Mouse (Mus musculus): ENCODE data around the gene Pigg.
"Not testable (repeated sequence)": the region's sequence is repeated elsewhere in the genome, so short reads cannot be mapped to it uniquely, and the experiment has no call there.

Pigg gene

DNA sequence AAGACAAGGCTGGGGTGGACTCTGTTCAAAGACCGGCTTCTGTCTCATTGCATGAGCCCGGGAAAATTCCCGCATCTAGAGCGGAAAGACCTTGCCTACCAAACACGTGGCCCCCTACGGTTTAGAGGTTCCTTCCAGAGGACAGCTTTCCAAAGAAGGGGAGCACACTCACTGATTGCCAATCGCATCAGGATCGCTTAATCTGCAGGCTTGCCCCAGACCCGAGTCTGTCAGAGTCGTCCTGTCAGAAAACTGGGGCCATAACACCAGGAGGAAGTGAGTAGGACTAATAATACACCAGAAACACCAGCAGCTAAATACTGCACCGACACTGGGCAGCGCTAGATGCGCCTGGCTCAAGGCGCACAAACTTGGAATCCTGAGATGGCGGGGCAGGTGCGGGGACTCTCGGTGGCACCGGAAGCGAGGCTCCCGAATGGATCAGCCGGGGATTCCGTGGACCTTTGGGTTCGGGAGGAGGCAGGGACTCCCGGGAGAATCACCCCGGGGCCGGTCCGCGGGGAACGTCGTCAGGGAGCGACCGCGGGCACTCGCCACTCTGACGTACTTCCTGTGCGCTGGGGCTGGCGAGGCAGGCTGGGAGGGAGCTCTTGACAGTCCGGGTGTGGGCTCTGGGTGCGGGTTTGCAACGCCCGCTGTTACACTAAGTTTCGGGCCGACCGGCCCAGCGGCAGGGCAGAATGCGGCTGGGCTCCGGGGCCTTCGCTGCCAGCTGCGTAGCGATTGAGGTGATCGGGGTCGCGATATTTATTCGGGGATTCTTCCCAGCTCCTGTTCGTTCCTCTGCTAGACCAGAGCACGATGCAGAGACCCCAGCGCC lies at the start of gene Pigg:
Gene Pigg, plus strand, starts transcription at position 386 of the 841 bp plus-strand sequence.
- peak; percentile 94 to 95 for DNase-seq

DNA sequence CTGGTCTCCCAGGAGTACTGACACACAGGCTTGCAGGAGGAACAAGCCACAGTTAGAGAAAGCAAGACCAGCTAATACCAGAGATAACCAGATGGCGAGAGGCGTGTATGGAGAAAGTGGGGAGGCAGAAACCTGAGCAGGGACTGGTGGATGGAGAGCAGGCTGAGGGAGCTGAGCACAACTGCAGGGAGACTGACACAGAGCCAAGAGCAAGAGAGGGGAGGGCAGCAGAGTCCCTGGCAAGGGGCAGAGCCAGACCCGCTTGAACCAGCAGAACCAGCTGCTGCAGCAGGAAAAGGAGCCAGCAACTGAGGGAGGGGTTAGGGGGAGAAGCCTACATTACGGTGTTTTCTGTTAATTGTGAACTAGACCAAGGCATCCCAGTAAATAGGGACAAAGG lies 49.7 kb upstream of the Pigg start:
- peak; percentile 38 to 53 for DNase-seq

DNA sequence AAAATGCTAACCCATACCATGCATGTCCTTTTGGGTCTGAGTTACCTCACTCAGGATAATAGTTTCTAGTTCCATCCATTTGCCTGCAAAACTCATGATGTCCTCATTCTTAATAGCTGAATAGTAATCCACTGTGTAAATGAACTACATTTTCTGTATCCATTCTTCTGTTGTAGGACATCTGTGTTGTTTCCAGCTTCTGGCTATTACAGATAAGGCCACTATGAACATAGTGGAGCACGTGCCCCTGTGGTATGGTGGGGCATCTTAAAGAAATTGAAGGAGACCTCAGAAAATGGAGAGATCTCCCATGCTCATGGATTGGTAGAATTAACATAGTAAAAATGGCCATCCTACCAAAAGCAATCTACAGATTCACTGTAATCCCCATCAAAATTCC lies 48.6 kb upstream of the Pigg start:
- DNase-seq = not testable (repeated sequence)

DNA sequence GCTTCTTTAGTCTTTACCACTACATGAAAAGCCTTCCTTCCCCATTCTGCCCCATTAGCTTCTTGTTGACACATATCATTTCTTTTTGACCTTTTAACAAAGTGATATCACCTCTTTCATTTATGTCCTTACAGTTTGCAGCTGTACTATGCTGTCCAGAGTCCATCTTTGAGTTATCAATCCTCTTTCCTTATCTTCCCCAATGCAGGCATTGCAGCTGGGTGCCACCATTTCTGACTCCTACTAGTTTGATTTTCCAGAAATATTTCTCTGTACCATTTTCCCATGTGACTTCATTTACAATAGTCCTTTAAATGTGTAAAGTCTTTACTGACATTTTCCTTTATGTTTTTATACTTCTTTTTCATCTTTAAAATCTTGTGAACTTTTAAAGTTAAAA lies 45.4 kb upstream of the Pigg start:
- no peak for DNase-seq

DNA sequence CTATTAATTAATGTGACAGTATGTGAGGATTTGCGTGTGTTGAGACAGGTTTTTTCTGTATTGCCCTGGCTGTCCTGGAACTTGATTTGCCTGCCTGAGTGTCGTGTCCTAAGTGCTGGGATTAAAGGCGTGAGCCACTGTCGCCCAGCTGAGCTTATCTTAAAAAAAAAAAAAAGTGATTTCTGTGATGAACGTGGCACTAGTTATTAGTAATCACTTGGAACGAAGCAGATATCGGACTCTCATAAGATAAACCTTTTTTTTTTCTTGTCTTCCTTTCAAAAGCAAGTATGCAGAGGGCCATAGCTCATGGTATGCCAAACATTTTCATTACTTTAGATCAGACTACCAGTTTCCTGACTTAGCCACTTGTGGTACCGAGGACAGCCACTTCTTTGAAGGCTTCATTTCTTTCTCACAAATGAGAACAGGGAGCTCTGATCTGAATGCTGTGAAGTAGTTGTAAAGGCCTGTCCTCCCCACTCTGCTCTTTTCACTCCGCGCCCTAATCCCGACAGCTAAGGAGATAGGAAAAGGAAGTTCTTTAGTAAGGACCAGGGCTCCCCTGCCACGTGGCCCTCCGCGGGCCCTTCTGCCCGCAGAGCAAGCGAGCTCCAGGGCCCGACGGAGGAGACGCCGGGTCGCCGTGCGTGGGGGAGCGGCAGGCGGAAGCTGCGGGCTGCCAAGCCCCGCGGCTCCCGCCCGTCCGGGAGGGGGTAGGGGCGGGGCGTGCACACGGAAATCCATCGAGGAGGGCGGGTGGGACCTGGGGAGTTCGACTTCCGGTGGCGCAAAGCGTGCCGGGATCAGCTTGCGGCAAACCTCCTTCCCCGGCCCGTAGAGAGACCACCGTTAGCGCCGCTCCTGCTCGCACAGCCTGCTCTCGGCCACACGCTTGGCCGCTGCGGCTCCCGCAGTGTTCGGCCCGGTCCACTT lies 44.0 kb upstream of the Pigg start, which contains the start of gene Dr1:
Gene Dr1, plus strand, starts transcription at position 771 of the 936 bp plus-strand sequence.
- DNase-seq = peak; percentile 90 to 91

DNA sequence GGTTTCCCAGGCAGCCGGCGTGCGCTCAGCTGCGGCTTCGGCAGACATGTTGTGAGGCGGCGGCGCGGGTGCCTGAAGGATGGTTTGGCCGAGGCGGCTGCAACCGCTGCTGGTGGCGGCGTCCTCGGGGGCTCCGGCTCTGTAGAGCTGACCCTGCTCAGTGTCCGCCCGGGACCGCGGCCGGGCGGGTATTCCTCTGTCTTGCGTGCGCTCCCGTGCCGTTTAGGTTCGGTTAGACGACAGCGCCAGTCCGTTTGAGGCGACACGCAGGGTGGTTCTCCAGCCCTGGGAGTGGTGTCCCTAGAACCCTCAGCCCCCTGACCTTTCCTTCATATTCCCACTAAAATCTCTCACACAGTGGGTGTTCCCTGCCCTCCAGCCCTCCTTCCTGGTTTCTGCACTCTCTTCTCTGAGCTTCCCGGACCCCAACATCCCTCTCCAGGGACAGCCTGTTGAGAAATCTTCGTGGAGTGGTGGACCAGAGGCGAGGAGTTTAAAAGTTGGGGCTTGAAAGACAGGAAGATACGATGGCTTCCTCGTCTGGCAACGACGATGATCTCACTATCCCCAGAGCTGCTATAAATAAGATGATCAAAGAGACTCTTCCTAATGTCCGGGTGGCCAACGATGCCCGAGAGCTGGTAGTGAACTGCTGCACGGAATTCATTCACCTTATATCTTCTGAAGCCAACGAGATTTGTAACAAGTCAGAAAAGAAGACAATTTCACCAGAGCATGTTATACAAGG lies 43.2 kb upstream of the Pigg start:
- DNase-seq = no peak

DNA sequence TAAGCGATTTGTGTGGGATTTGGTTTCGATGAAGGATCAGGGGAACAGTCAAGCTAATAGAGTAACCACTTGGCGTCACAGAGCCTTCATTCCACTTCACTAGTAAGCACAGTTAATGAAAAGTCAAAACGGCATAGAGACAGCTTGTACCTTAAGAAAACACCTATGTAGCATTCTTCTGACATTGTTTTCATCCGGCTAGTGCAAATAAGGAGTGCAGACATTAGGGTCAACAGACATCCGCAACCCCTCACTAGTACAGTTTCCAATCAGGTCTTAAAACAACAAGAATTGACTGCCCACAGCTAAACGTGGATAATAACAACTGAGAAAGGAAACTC lies 42.6 kb upstream of the Pigg start:
- DNase-seq = no peak

DNA sequence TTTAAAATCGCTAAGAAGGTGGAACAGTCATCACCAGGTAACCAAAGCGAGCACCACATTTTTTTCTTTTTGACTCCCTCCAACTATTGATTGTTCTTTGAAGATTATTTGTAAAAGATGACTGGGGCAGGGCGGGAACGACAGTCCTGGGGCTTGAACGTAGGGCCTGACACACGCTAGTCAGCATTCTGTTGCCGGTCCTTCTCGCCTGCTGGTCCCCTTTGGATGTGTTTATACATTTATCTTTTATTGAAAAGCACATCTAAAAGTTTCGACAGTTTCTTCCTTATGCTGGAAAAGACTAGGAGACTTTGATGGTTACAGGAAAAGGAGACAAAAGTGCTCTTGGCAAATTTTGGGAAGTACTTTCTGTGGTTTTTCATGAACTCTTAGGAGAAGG lies 42.0 kb upstream of the Pigg start:
- no peak for DNase-seq

DNA sequence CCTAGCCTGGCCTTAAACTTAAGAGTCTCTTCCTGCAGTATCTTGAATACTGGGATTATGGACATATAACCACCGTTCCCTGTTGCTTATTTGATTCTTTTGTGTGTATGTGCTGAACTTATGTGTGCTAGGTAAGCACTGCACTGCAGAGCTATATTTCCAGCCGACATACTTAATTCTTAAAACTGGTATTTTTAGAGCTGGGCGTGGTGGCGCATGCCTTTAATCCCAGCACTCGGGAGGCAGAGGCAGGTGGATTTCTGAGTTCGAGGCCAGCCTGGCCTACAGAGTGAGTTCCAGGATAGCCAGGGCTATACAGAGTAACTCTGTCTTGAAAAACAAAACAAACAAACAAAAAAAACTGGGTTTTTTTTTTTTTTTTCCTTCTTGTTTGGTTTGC lies 41.1 kb upstream of the Pigg start:
- not testable (repeated sequence) for DNase-seq

DNA sequence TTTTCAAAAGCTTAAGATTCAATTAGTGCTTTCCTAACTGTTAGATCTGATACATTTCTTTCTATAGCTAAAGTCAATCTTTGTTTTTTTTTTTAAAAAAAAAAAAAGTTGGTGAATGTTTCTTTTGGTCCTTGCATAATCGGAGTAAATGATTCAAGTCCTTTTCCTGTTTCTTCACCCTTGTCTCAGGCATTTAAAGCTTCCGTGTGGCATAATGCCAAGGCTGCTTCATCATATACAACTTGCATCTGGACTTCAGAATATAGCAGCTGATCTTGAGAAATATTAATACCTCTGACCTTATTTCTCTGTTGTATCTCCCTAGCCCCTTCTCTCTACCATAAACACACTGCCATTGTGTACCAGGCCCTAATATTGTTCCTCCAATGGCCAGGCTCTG lies 25.5 kb upstream of the Pigg start:
- no peak for DNase-seq

DNA sequence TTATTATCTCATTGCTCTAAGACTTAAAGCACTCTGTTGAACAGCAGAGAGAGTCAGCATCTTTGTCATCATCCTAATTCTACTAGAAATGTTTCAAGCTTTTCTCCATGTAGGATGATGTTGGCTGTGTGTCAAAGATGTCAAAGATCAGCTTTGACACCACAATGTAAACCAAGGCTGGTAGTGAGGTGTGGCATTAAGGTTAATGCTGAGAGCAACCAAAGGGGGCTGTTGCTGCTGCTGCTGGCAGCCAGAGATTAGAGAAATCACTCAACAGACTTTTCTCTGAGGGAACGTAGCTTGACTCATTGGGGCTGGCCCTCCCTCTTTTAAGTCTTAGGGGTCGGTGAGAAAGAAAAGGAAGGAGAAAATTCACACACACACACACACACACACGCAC lies 10.8 kb upstream of the Pigg start:
- DNase-seq = no peak

DNA sequence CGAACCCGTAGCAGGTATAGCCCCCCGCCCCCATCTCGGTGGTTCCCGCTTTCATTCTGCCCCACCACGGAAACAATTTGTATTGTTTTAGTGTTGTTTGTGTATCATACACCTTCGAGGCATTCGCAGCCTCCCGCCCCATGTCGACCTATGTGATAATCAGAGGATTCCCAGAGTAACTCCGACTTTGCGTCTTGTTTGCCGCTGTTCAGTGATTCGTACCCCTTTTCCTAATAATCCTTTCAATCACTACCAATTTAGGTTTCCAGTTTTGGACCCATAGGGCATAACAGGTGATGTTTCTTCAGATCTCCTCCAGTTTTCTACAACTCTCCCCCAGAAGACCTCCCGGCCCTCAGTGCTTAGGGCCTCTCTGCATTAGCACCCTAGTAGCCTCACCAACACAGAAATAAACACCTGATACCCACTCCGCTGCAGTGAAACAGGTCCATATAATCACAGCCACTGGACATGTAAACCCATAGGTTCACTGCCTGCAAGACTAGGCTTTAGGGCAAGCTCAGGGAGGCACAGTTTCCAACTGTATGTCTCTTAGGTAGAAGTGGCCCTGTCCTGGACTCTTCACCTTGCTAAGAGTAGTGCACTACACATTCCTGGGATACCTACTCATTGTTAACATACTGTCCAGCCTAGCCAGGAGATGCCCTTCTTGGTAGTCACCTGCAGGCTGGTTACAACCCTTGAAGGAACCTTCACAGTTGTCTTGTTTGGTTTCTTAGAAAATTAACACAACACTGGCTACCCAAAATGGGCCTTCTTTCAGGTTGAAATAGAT lies 854 bp downstream of the Pigg start:
- no peak for DNase-seq

DNA sequence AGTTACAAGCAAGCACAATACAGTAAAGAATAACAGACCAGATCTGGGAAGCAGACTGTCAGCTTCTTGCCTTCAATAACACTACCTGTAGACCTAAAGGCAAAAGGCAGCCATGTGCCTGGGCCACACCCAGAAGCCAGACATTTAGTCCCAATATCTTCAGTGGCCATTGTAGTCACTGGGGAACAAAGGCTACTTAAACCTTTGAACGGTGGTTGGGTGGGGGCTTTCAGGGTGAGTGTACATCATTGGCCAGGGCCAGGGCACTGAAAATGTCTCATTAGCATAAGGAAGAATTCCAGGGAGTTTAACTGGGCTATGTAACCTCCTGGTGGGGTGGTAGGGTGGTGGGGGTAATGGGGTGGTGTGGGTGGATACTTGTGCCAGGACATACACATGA lies 18.6 kb downstream of the Pigg start:
- DNase-seq = no peak

DNA sequence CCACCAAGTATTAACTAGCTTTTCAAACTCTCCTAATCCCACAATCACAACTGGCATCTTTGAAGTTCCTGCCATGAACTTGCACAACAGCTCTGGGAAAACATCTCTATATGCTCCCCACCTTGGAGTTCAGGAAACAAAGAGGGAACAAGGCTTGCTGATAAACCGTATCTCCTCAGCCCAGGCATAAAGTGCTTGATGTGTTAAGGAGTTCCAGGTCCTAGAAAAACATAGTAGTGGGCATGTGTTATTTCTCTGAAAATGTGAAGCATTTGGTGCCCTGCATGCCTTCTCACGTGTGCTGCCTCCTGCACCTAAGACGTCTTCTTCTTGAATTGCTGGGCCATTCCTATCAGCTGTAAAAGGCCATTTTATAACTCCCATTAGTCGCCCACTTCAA lies 25.0 kb downstream of the Pigg start:
- no peak for DNase-seq

DNA sequence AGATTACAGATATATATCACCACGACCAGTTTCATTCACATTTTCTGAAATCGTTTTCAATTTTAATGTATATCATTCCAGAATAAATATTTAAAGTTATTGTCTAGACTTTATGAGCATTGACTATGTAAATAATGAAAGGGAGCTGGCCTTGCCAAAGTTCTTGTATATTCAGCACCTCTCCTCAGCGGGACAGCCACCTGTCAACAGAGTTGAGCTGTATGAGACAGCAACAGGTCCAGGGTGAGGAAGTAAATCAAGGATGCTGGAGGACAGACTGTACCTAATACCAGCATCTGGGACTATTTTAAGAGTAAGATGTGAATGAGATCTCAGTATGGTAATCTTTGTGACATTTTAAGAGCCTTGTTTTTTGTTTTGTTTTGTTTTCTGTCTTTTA lies 25.6 kb downstream of the Pigg start:
- DNase-seq = no peak

DNA sequence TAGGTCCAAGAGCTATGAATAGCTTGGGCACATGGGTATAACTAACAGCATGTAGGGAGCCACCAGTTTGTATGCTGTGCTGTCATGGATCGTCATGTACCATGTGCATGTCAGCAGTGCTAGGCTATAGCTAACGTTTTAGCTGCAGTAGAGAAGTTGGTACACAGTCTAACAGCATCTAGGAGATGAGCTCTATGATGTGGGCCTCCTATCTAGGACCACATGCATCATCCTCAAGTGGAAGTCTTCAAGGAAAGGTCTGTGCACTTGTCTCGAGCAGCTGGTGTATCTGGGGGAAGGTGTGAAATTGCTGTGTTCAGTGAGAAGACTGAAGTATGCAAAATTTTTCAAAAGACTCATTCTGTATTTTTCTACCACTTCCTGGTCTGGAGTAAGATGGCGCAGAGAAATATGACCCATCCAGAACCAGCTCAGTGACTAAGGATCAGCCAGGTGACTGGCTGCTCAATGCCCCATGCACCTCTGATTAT lies 31.3 kb downstream of the Pigg start:
- no peak for DNase-seq

DNA sequence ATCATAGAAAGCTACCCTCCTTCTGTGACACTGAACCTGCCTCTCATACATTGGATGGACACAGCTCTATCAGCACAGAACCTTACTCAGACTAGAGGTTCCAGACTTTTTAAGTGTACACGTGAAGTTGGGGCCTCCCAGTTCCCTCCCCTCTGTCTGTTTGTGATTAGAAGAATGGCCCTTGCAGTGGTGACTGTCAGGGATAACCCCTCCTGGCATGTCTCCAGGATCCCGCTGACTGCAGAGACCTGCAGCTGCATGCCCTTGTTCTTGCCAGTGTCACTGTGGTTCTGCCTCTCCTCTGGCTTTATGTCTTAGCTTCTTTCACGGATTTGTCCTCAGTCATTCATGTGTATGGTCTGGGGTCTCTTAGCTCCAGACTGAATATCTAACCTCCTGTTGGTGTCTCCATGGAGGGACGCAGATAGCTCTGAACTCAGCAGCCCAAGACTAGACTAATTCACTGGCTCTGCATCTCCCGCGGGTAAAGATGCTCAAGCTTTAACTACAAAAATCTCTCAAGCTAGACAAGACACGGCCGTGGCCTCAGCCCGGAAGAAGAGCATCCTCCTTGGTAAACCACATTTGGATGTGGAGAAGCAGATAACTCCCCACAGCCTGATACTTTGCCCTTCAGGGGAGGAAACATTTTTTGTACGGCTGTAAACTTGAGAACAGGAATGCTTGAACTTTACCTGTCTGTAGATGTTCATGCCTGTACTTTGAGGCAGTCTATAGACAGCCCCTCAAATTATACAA lies 33.1 kb downstream of the Pigg start:
- DNase-seq = no peak

DNA sequence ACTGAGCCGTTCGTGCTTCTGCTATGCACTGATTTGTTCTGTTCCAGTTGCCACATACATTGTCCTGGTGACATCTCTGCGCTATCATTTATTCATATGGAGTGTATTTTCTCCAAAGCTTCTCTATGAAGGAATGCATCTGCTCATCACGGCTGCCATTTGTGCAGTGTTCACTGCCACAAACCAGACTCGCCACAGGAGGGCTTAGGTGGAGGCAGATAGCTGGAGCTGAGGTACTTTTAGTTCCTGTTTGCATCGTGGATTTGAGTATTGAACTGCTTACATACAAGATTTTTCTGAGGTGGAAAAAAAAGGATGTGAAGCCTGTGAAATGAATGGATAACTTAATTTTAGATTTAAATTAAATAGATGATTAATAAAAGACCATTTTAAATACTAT lies 35.4 kb downstream of the Pigg start:
- DNase-seq = no peak

DNA sequence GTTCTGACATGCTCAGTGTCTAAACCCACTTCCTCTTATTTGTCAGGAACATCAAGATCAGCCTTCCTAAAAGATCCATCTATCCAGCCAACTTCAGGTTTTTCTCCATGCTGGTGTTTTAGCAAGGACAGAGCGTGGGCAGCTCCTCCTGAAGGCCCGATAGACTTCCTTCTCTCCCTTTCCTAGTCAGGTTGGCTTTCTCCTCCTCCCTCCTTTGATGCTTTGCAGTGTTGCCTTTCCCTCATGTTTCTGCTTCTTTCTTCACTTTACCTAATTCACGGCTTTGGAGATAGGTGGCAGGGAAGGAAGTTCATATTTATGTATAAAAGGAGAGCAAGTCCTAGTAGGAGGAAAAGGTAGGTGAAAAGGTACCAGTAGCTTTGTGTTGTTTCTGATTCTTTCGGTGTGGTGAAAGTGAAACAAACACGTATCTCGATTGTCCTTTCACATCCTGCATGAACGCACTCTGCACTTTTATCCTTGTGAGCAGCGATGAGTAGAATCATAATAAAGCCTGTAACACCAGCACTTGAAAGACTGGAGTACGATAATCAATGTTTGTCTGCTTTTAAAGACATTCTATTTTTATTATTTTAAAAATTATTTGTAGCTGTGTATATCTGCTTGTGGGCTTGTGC lies 37.2 kb downstream of the Pigg start:
- no peak for DNase-seq

DNA sequence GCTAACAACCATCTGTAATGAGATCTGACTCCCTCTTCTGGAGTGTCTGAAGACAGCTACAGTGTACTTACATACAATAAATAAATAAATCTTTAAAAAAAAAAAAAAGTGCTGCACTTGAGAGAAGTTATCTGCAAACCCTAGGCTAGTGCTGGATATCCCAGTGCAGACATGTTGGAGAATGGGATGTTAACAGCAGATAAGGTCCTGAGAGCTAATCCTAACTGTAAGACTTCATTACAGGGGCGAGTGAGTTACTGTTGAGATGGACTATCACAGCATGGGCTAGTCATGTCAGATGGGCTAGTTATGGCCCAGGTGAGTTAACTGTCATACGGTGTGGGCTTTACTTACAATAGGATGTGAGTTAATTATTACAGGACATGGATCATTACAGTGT lies 41.6 kb downstream of the Pigg start:
- DNase-seq = no peak

DNA sequence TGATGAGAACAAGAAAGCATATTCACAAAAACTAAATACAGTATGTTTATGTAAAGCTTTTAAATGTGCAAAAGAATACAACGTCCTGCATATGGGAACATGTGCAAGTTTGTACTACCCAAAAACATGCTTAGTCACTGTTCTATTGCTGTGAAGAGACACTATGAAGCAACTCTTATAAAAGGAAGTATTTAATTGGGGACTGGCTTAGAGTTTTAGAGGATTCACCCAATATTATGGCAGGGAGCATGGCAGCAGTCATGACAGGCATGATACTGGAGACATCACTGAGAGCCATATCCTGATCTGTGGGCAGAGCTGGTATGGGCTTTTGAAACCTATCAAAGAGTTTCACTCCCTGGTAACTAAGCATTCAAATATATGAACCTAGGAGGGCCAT lies 45.5 kb downstream of the Pigg start:
- DNase-seq = no peak

Measured in cerebellum, adult 18-20 months (tissue).